Mouse (Mus musculus) cerebellum, adult 2 months (tissue): ENCODE results near the gene Isoc2a.

Experiments used
- CTCF ChIP-seq: fragments of 200-500 bp; IDR thresholded peaks from 2 replicates; pipeline ENCODE4 v1.5.1; 2011; ENCODE audit warnings: low read depth, mild to moderate bottlenecking, control low read depth, low read length, moderate library complexity, borderline replicate concordance; ENCODE audit not compliant: insufficient read depth
- POLR2A ChIP-seq: fragments of 200-500 bp; IDR thresholded peaks from 2 replicates; pipeline ENCODE4 v1.6.1; 2011; ENCODE audit warnings: low read length, control low read depth, borderline replicate concordance; ENCODE audit not compliant: insufficient read depth

GRCm38 (mm10) chr7:4863541-4864080, 13.3 kb upstream of the Isoc2a start:
- TF ChIP-seq CTCF (no peak), POLR2A (no peak)
